In genomic region chr12:69371421-69371853, GRCm38 (mm10) we compare ENCODE assay signal across 8 mouse cellular contexts. TPM values are rescaled to one million over a fixed set of nuclear protein-coding genes. Genes with fewer than 3 reads are reported as not detected.
DNase-seq lines count a peak whose midpoint lies in the region; ATAC-seq and TF ChIP-seq lines count a peak whose summit lies in the region.

No protein-coding gene starts in this region.

- H3K36me3 ChIP-seq in G1E (replicated peaks), result peaks cover 25% of the 10 kb centered on the region
- peaks cover 15% of the 10 kb centered on the region; the same call in 1 of the 2 replicates for H3K36me3 ChIP-seq in limb, embryonic 12.5 days

- DNase-seq in frontal cortex, postnatal 36 days (ENCODE audit: low spot score in 2 of 2), result no peak
- DNase-seq in G1E (ENCODE audit: low spot score), result peak; percentile 81
- peak; percentile 67 for DNase-seq in fibroblast of lung, adult 2 months (ENCODE audit: low read depth)
- peak; percentile 90 for DNase-seq in naive thymus-derived CD4-positive, alpha-beta T cell, adult 2 months (ENCODE audit: low read depth)
- no peak for DNase-seq in Muller cell, postnatal 12 days (ENCODE audit: inconsistent ontology term)
- DNase-seq in cerebellum, adult 18-20 months, result no peak

- peak overlapping the region; percentile 95 for H3K27ac ChIP-seq in limb, embryonic 12.5 days

- no peaks in the 10 kb centered on the region for H3K27me3 ChIP-seq in G1E (ENCODE audit: insufficient read depth, low read length)
- no peaks in the 10 kb centered on the region for H3K27me3 ChIP-seq in limb, embryonic 12.5 days

- H3K4me2 ChIP-seq in limb, embryonic 12.5 days, result peak overlapping the region; percentile 92

- H3K9me3 ChIP-seq in G1E (replicated peaks), result no peaks in the 10 kb centered on the region
- H3K9me3 ChIP-seq in limb, embryonic 12.5 days, result no peaks in the 10 kb centered on the region

- ATAC-seq in frontal cortex, adult (ENCODE audit: low TSS enrichment), result peak; percentile 81
- peak; percentile 43 for ATAC-seq in G1E (ENCODE audit: extremely low read depth, insufficient number of reproducible peaks, low FRiP score, poor library complexity, severe bottlenecking)
- ATAC-seq in limb, embryonic 12.5 days (ENCODE audit: insufficient number of reproducible peaks, insufficient read depth, low FRiP score, low TSS enrichment, low read depth), result peak; percentile 89

- under 1% methylated on average over 24 of the region's 24 CpGs for WGBS in limb, embryonic 12.5 days

- peak overlapping the region; percentile 95 for H3K4me3 ChIP-seq in G1E (ENCODE audit: low read depth, low read length)
- peak overlapping the region; percentile 100 for H3K4me3 ChIP-seq in limb, embryonic 12.5 days (replicated peaks)

- no peak for TF ChIP-seq CTCF in G1E (IDR thresholded peaks at IDR 0.05; ENCODE audit: low read depth, low read length)

- peak overlapping the region; percentile 98 for H3K9ac ChIP-seq in limb, embryonic 12.5 days (replicated peaks)

- H3K4me1 ChIP-seq in G1E (ENCODE audit: insufficient read depth, low read depth, low read length), result peaks cover 23% of the 10 kb centered on the region
- peaks cover 19% of the 10 kb centered on the region for H3K4me1 ChIP-seq in limb, embryonic 12.5 days (replicated peaks)

RNA-seq across cellular contexts. Expression of gene Arf6, which starts 0.5 kb away (rescaled TPM):
- 179 and 195 TPM in 2 replicates for total RNA-seq in G1E (2014; fragmentation: Nextera tagmentation)
- 123 and 153 TPM in 2 replicates for total RNA-seq in G1E (2017)
- 360 and 373 TPM in 2 replicates for polyA plus RNA-seq in G1E (2012)
- 65.3 and 66.1 TPM in 2 replicates for polyA plus RNA-seq in limb, embryonic 12.5 days (2016; fragmentation: Nextera tagmentation; extraction: Ambion mirVana)

RNA-seq across cellular contexts. Expression of gene Gm9887, which starts 0.8 kb away (rescaled TPM):
- total RNA-seq in G1E (2014; fragmentation: Nextera tagmentation) (not detected in 2 replicates), G1E (2017) (0.87 and 0.93 TPM in 2 replicates)
- polyA plus RNA-seq in G1E (2012), result 0.79 and 1.6 TPM in 2 replicates
- polyA plus RNA-seq in limb, embryonic 12.5 days (2016; fragmentation: Nextera tagmentation; extraction: Ambion mirVana), result 1.7 and 2.0 TPM in 2 replicates

RNA-seq across cellular contexts. Expression of gene Nemf, which starts 14.5 kb away (rescaled TPM):
- total RNA-seq in G1E (2014; fragmentation: Nextera tagmentation) (149 and 150 TPM in 2 replicates), G1E (2017) (103 and 128 TPM in 2 replicates)
- 2.9 and 4.9 TPM in 2 replicates for polyA plus RNA-seq in G1E (2012)
- polyA plus RNA-seq in limb, embryonic 12.5 days (2016; fragmentation: Nextera tagmentation; extraction: Ambion mirVana), result 95.1 and 99.3 TPM in 2 replicates

Comparison
In these comparisons a context has a peak if more than half of its experiments do, and no peak if none do; other contexts are left out.
1. DNase-seq: peak in G1E (single experiment), fibroblast of lung, adult 2 months (single experiment) and naive thymus-derived CD4-positive, alpha-beta T cell, adult 2 months (single experiment); none in frontal cortex, postnatal 36 days (0 of 2), Muller cell, postnatal 12 days (single experiment) and cerebellum, adult 18-20 months (0 of 2).
2. RNA of gene Nemf, which starts 14.5 kb away (polyA plus RNA-seq): 95.1 to 99.3 TPM in limb, embryonic 12.5 days; 2.9 to 4.9 TPM in G1E; every median in the first group is over 10 times any median in the second.
3. Peak in every context shown above with its lines, with median percentiles within 50 percentile points of each other: ATAC-seq.